Mouse (Mus musculus): ENCODE results near the gene Ston1.

The Ston1 gene

GRCm38 (mm10) chr17:88587371-88587770 is 10.1 kb upstream of the Ston1 start:
- DNase-seq (ENCODE audit: low read depth, low spot score): no peak

GRCm38 (mm10) chr17:88588228-88588627 is 9.3 kb upstream of the Ston1 start:
- no peak for DNase-seq (ENCODE audit: low read depth, low spot score)

- no peak for DNase-seq (ENCODE audit: low read depth, low spot score)
Observed at GRCm38 (mm10) chr17:88590251-88590650, 7.2 kb upstream of the Ston1 start.

- DNase-seq (ENCODE audit: low read depth, low spot score): no peak
Observed at GRCm38 (mm10) chr17:88595071-88595470, 2.4 kb upstream of the Ston1 start.

- DNase-seq (ENCODE audit: low read depth, low spot score): no peak
Observed at GRCm38 (mm10) chr17:88596068-88596467, 1.4 kb upstream of the Ston1 start.

- DNase-seq (ENCODE audit: low read depth, low spot score): no peak
Observed at GRCm38 (mm10) chr17:88596544-88597221, 801 bp upstream of the Ston1 start.

GRCm38 (mm10) chr17:88598056-88598420 is 554 bp downstream of the Ston1 start:
- DNase-seq (ENCODE audit: low read depth, low spot score): peak; percentile 10

GRCm38 (mm10) chr17:88598570-88599368 is 1.3 kb downstream of the Ston1 start:
- no peak for DNase-seq (ENCODE audit: low read depth, low spot score)

GRCm38 (mm10) chr17:88600492-88601026 is 3.1 kb downstream of the Ston1 start:
- DNase-seq (ENCODE audit: low read depth, low spot score): no peak

- DNase-seq (ENCODE audit: low read depth, low spot score): no peak
Observed at GRCm38 (mm10) chr17:88603943-88604342, 6.5 kb downstream of the Ston1 start.

GRCm38 (mm10) chr17:88606056-88606455 is 8.6 kb downstream of the Ston1 start:
- no peak for DNase-seq (ENCODE audit: low read depth, low spot score)

GRCm38 (mm10) chr17:88609361-88609760 is 11.9 kb downstream of the Ston1 start:
- DNase-seq (ENCODE audit: low read depth, low spot score): peak; percentile 46

GRCm38 (mm10) chr17:88611057-88611456 is 13.6 kb downstream of the Ston1 start:
- no peak for DNase-seq (ENCODE audit: low read depth, low spot score)

- DNase-seq (ENCODE audit: low read depth, low spot score): peak; percentile 68
Observed at GRCm38 (mm10) chr17:88613172-88613571, 15.7 kb downstream of the Ston1 start.

GRCm38 (mm10) chr17:88613721-88614120 is 16.2 kb downstream of the Ston1 start:
- peak; percentile 58 for DNase-seq (ENCODE audit: low read depth, low spot score)

- DNase-seq (ENCODE audit: low read depth, low spot score): peak; percentile 44
Observed at GRCm38 (mm10) chr17:88614234-88614633, 16.8 kb downstream of the Ston1 start.

GRCm38 (mm10) chr17:88614733-88615132 is 17.2 kb downstream of the Ston1 start:
- DNase-seq (ENCODE audit: low read depth, low spot score): no peak

GRCm38 (mm10) chr17:88615492-88616155 is 18.1 kb downstream of the Ston1 start:
- no peak for DNase-seq (ENCODE audit: low read depth, low spot score)

GRCm38 (mm10) chr17:88620935-88621334 is 23.5 kb downstream of the Ston1 start:
- DNase-seq (ENCODE audit: low read depth, low spot score): no peak

GRCm38 (mm10) chr17:88621374-88621773 is 23.9 kb downstream of the Ston1 start:
- DNase-seq (ENCODE audit: low read depth, low spot score): no peak

GRCm38 (mm10) chr17:88622711-88623110 is 25.2 kb downstream of the Ston1 start:
- DNase-seq (ENCODE audit: low read depth, low spot score): no peak

- no peak for DNase-seq (ENCODE audit: low read depth, low spot score)
Observed at GRCm38 (mm10) chr17:88624386-88624785, 26.9 kb downstream of the Ston1 start.

Measured in ES-CJ7 (cell line).